Mouse (Mus musculus) limb, embryonic 12.5 days (tissue): ENCODE data around the gene Nrf1. TPM values are rescaled to one million over a fixed set of nuclear protein-coding genes. Genes with fewer than 3 reads are reported as not detected.

Source experiments
- ATAC-seq: fragments of 200-750 bp; cut with Nextera tagmentation; 2 replicates; pipeline ENCODE4 v1.8.0; 2017; ENCODE audit warnings: low read depth, moderate TSS enrichment; ENCODE audit not compliant: insufficient number of reproducible peaks, insufficient read depth, low FRiP score, low TSS enrichment
- H3K27ac ChIP-seq: fragments of 300-500 bp; sonication (generic); 2 replicates; pipeline ENCODE4 v1.5.1; 2016; ENCODE audit warnings: mild to moderate bottlenecking, moderate library complexity
- H3K27me3 ChIP-seq: fragments of 300-500 bp; sonication (generic); 2 replicates; pipeline ENCODE4 v1.6.1; 2016; ENCODE audit warnings: mild to moderate bottlenecking, moderate library complexity
- H3K36me3 ChIP-seq: fragments of 300-500 bp; sonication (generic); 2 replicates; pipeline ENCODE4 v1.6.1; 2016; ENCODE audit warnings: mild to moderate bottlenecking, moderate library complexity
- H3K4me1 ChIP-seq: fragments of 300-500 bp; sonication (generic); replicated peaks from 2 replicates; pipeline ENCODE4 v1.6.1; 2016
- H3K4me2 ChIP-seq: fragments of 300-500 bp; sonication (generic); 2 replicates; pipeline ENCODE4 v1.6.1; 2016; ENCODE audit warnings: mild to moderate bottlenecking, moderate library complexity
- H3K4me3 ChIP-seq: fragments of 300-500 bp; sonication (generic); replicated peaks from 2 replicates; pipeline ENCODE4 v1.5.1; 2016; ENCODE audit warnings: mild to moderate bottlenecking
- H3K9ac ChIP-seq: fragments of 300-500 bp; sonication (generic); replicated peaks from 2 replicates; pipeline ENCODE4 v1.6.1; 2016; ENCODE audit warnings: mild to moderate bottlenecking, moderate library complexity
- H3K9me3 ChIP-seq: fragments of 300-500 bp; sonication (generic); 2 replicates; pipeline ENCODE4 v1.6.1; 2016; ENCODE audit warnings: mild to moderate bottlenecking, moderate library complexity
- WGBS: fragments of 180-500 bp; shearing (Covaris S2); methylation state at CpG from one replicate; pipeline ENCODE4 v1.1.7; 2016; 5-methylcytosine and 5-hydroxymethylcytosine counted together
- polyA plus RNA-seq: library from polyadenylated mRNA; unstranded; fragments of >200 nt; fragmentation: Nextera tagmentation; extraction: Ambion mirVana; gene quantifications from 2 replicates; pipeline ENCODE4 v1.2.1, GENCODE M21; 2016

Nrf1 gene
- polyA plus RNA-seq, 1 experiment from 2014 or later = 75.7 TPM

GRCm38 (mm10) chr6:30147753-30148152 lies 100.0 kb downstream of the Nrf1 start:
- Histone ChIP-seq H3K9me3 (no peaks in the 10 kb centered on the region), H3K4me3 (no peak overlapping the region), H3K4me2 (no peak overlapping the region), H3K4me1 (no peaks in the 10 kb centered on the region), H3K27me3 (no peaks in the 10 kb centered on the region), H3K27ac (no peak overlapping the region), H3K9ac (no peak overlapping the region), H3K36me3 (peaks cover 58% of the 10 kb centered on the region)
- WGBS = 92% methylated on average over 6 of the region's 6 CpGs
- ATAC-seq = no peak

GRCm38 (mm10) chr6:30150471-30150870 lies 102.7 kb downstream of the Nrf1 start:
- no peak overlapping the region for H3K4me3 ChIP-seq
- peaks cover 52% of the 10 kb centered on the region for H3K36me3 ChIP-seq
- no peaks in the 10 kb centered on the region for H3K27me3 ChIP-seq
- no peak for ATAC-seq
- no peak overlapping the region for H3K27ac ChIP-seq
- no peaks in the 10 kb centered on the region for H3K4me1 ChIP-seq
- H3K9ac ChIP-seq = no peak overlapping the region
- H3K9me3 ChIP-seq = no peaks in the 10 kb centered on the region
- 93% methylated on average over 8 of the region's 8 CpGs for WGBS
- H3K4me2 ChIP-seq = no peak overlapping the region

GRCm38 (mm10) chr6:30152163-30152562 lies 104.4 kb downstream of the Nrf1 start:
- Histone ChIP-seq H3K9ac (no peak overlapping the region), H3K27ac (no peak overlapping the region), H3K4me3 (no peak overlapping the region), H3K9me3 (no peaks in the 10 kb centered on the region), H3K4me1 (no peaks in the 10 kb centered on the region), H3K4me2 (no peak overlapping the region), H3K36me3 (peaks cover 51% of the 10 kb centered on the region), H3K27me3 (no peaks in the 10 kb centered on the region)
- WGBS = 86% methylated on average over 12 of the region's 12 CpGs
- ATAC-seq = no peak

- H3K4me3 ChIP-seq = no peak overlapping the region
- no peaks in the 10 kb centered on the region for H3K9me3 ChIP-seq
- H3K36me3 ChIP-seq = peaks cover 50% of the 10 kb centered on the region
- H3K27me3 ChIP-seq = no peaks in the 10 kb centered on the region
- H3K27ac ChIP-seq = no peak overlapping the region
- ATAC-seq = no peak
- WGBS = 74% methylated on average over 10 of the region's 10 CpGs
- H3K4me1 ChIP-seq = no peaks in the 10 kb centered on the region
- H3K4me2 ChIP-seq = no peak overlapping the region
- no peak overlapping the region for H3K9ac ChIP-seq
Measured at GRCm38 (mm10) chr6:30152649-30153048, 104.9 kb downstream of the Nrf1 start.

- no peak overlapping the region for H3K9ac ChIP-seq
- H3K9me3 ChIP-seq = no peaks in the 10 kb centered on the region
- H3K4me3 ChIP-seq = no peak overlapping the region
- no peak overlapping the region for H3K4me2 ChIP-seq
- no peak overlapping the region for H3K27ac ChIP-seq
- H3K27me3 ChIP-seq = no peaks in the 10 kb centered on the region
- no peak for ATAC-seq
- peaks cover 45% of the 10 kb centered on the region for H3K36me3 ChIP-seq
- WGBS = 91% methylated on average over 3 of the region's 3 CpGs
- H3K4me1 ChIP-seq = no peaks in the 10 kb centered on the region
Measured at GRCm38 (mm10) chr6:30153076-30153475, 105.3 kb downstream of the Nrf1 start.

GRCm38 (mm10) chr6:30153733-30154415 lies 106.1 kb downstream of the Nrf1 start:
- Histone ChIP-seq H3K9ac (no peak overlapping the region), H3K9me3 (no peaks in the 10 kb centered on the region), H3K27me3 (no peaks in the 10 kb centered on the region), H3K4me2 (no peak overlapping the region), H3K36me3 (peaks cover 37% of the 10 kb centered on the region), H3K27ac (no peak overlapping the region), H3K4me1 (no peaks in the 10 kb centered on the region), H3K4me3 (no peak overlapping the region)
- ATAC-seq = no peak
- WGBS = 92% methylated on average over 15 of the region's 15 CpGs

GRCm38 (mm10) chr6:30159516-30160045 lies 111.8 kb downstream of the Nrf1 start:
- H3K9ac ChIP-seq = no peak overlapping the region
- 85% methylated on average over 4 of the region's 4 CpGs for WGBS

GRCm38 (mm10) chr6:30160408-30160807 lies 112.6 kb downstream of the Nrf1 start:
- Histone ChIP-seq H3K9me3 (no peaks in the 10 kb centered on the region), H3K4me1 (peaks cover 9% of the 10 kb centered on the region), H3K27ac (no peak overlapping the region), H3K36me3 (no peaks in the 10 kb centered on the region), H3K9ac (no peak overlapping the region), H3K27me3 (0 out of 2 replicates have a peak, but pooled peaks cover 3% of the 10 kb centered on the region), H3K4me3 (no peak overlapping the region), H3K4me2 (no peak overlapping the region)
- ATAC-seq = no peak
- whole genome bisulfite sequencing = 78% methylated on average over 4 of the region's 4 CpGs

More at GRCm38 (mm10) chr6:30159516-30160045, 111.8 kb downstream of the Nrf1 start:
- no peak overlapping the region for H3K4me2 ChIP-seq
- H3K9me3 ChIP-seq = no peaks in the 10 kb centered on the region
- H3K36me3 ChIP-seq = 0 out of 2 replicates have a peak, but pooled peaks cover 4% of the 10 kb centered on the region
- peaks cover 9% of the 10 kb centered on the region for H3K4me1 ChIP-seq
- 0 out of 2 replicates have a peak, but pooled peaks cover 3% of the 10 kb centered on the region for H3K27me3 ChIP-seq
- ATAC-seq = no peak
- H3K4me3 ChIP-seq = no peak overlapping the region
- H3K27ac ChIP-seq = no peak overlapping the region

- H3K9ac ChIP-seq = no peak overlapping the region
- no peak overlapping the region for H3K27ac ChIP-seq
- 0 out of 2 replicates have a peak, but pooled peaks cover 8% of the 10 kb centered on the region for H3K27me3 ChIP-seq
- no peak overlapping the region for H3K4me2 ChIP-seq
- ATAC-seq = no peak
- WGBS = 63% methylated on average over 2 of the region's 2 CpGs
- no peaks in the 10 kb centered on the region for H3K36me3 ChIP-seq
- no peak overlapping the region for H3K4me3 ChIP-seq
- peaks cover 13% of the 10 kb centered on the region for H3K4me1 ChIP-seq
- no peaks in the 10 kb centered on the region for H3K9me3 ChIP-seq
Measured at GRCm38 (mm10) chr6:30161618-30162017, 113.8 kb downstream of the Nrf1 start.

- 47% methylated on average over 7 of the region's 7 CpGs for WGBS
- H3K27ac ChIP-seq = no peak overlapping the region
Measured at GRCm38 (mm10) chr6:30162091-30162490, 114.3 kb downstream of the Nrf1 start.

GRCm38 (mm10) chr6:30166349-30166748 lies 118.6 kb downstream of the Nrf1 start:
- H3K4me1 ChIP-seq = peaks cover 43% of the 10 kb centered on the region
- 52% methylated on average over 3 of the region's 3 CpGs for WGBS
- peaks cover 41% of the 10 kb centered on the region for H3K27me3 ChIP-seq
- H3K27ac ChIP-seq = no peak overlapping the region
- no peak for ATAC-seq
- H3K4me3 ChIP-seq = no peak overlapping the region
- H3K9ac ChIP-seq = no peak overlapping the region
- no peaks in the 10 kb centered on the region for H3K36me3 ChIP-seq
- no peaks in the 10 kb centered on the region for H3K9me3 ChIP-seq
- H3K4me2 ChIP-seq = no peak overlapping the region

More at GRCm38 (mm10) chr6:30162091-30162490, 114.3 kb downstream of the Nrf1 start:
- H3K4me2 ChIP-seq = no peak overlapping the region
- no peaks in the 10 kb centered on the region for H3K9me3 ChIP-seq
- no peak overlapping the region for H3K9ac ChIP-seq
- 0 out of 2 replicates have a peak, but pooled peaks cover 8% of the 10 kb centered on the region for H3K27me3 ChIP-seq
- H3K4me1 ChIP-seq = peaks cover 18% of the 10 kb centered on the region
- no peak for ATAC-seq
- H3K4me3 ChIP-seq = no peak overlapping the region
- no peaks in the 10 kb centered on the region for H3K36me3 ChIP-seq
